Mouse (Mus musculus) hindbrain, embryonic 14.5 days (tissue): ENCODE measurements around the gene Tmem54. TPM values are rescaled to one million over a fixed set of nuclear protein-coding genes. Genes with fewer than 3 reads are reported as not detected.

Experiments used
- ATAC-seq: fragments of 200-750 bp; cut with Nextera tagmentation; 2 replicates; pipeline ENCODE4 v1.8.0; 2017; ENCODE audit warnings: moderate number of reproducible peaks, mild to moderate bottlenecking, moderate TSS enrichment, moderate library complexity; ENCODE audit not compliant: low FRiP score
- DNase-seq: peaks from one replicate; pipeline ENCODE4 v3.0.0-alpha.2; 2015; ENCODE audit warnings: low spot score
- H3K27ac ChIP-seq: fragments of 300-500 bp; sonication (generic); 2 replicates; pipeline ENCODE4 v1.5.1; 2014; ENCODE audit warnings: mild to moderate bottlenecking, moderate library complexity
- H3K27me3 ChIP-seq: fragments of 300-500 bp; sonication (generic); 2 replicates; pipeline ENCODE4 v1.6.1; 2014; ENCODE audit warnings: mild to moderate bottlenecking, low read length, mixed read lengths; ENCODE audit not compliant: control insufficient read depth, insufficient read depth
- H3K36me3 ChIP-seq: fragments of 300-500 bp; sonication (generic); replicated peaks from 2 replicates; pipeline ENCODE4 v1.6.1; 2014; ENCODE audit not compliant: control insufficient read depth, insufficient read depth
- H3K4me1 ChIP-seq: fragments of 300-500 bp; sonication (generic); replicated peaks from 2 replicates; pipeline ENCODE4 v1.6.1; 2014; ENCODE audit warnings: antibody characterized with exemption, low read length, mixed read lengths; ENCODE audit not compliant: control insufficient read depth, insufficient read depth
- H3K4me2 ChIP-seq: fragments of 300-500 bp; sonication (generic); replicated peaks from 2 replicates; pipeline ENCODE4 v1.6.1; 2014; ENCODE audit warnings: mild to moderate bottlenecking, moderate library complexity
- H3K4me3 ChIP-seq: fragments of 300-500 bp; sonication (generic); replicated peaks from 2 replicates; pipeline ENCODE4 v1.5.1; 2014; ENCODE audit warnings: mild to moderate bottlenecking, low read length
- H3K9ac ChIP-seq: fragments of 300-500 bp; sonication (generic); 2 replicates; pipeline ENCODE4 v1.6.1; 2014
- H3K9me3 ChIP-seq: fragments of 300-500 bp; sonication (generic); 2 replicates; pipeline ENCODE4 v1.6.1; 2016; ENCODE audit warnings: low read length; ENCODE audit not compliant: control insufficient read depth
- WGBS: fragments of 180-500 bp; shearing (Covaris S2); extraction: QIAGEN DNeasy Blood & Tissue Kit; methylation state at CpG from one replicate; pipeline ENCODE4 v1.1.7; 2014; 5-methylcytosine and 5-hydroxymethylcytosine counted together
- polyA plus RNA-seq: library from polyadenylated mRNA; unstranded; fragments of >200 nt; fragmentation: Nextera tagmentation; extraction: Ambion mirVana; gene quantifications from 2 replicates; pipeline ENCODE4 v1.2.1, GENCODE M21; 2014

Tmem54 gene
- polyA plus RNA-seq, 1 experiment from 2014 or later = not detected

- Histone ChIP-seq H3K27ac (no peak overlapping the region), H3K9me3 (no peaks in the 10 kb centered on the region), H3K4me1 (peaks cover 19% of the 10 kb centered on the region; the same call in 1 of the 2 replicates), H3K27me3 (peaks cover 10% of the 10 kb centered on the region), H3K9ac (peak overlapping the region; percentile 18; the same call in 1 of the 2 replicates), H3K4me2 (peak overlapping the region; percentile 20; the same call in 1 of the 2 replicates), H3K4me3 (no peak overlapping the region), H3K36me3 (no peaks in the 10 kb centered on the region)
- WGBS = 8% methylated on average over 15 of the region's 15 CpGs
- DNase-seq = peak; percentile 85
- ATAC-seq = no peak
Measured at GRCm38 (mm10) chr4:129134799-129135585, 29.6 kb downstream of the Tmem54 start.

DNA sequence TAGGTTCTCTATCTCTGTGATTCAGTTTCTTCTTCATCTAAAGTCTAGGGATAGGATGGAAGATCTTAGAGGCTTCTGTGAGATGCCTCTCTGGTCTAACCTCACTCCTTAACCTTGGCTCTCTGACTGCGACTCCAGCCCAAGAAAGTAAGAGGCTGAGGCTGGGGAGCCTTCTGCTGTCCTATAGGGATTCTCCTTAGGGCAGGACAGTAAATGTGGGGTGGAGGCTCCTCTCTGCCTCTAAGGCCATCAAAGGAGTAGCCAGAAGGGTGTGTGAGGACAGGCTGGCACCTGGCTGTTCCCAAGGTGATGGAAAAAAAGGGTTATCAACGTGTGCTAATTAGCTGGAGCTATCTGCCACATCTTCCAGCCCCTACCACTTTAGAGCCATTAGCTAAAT is 30.3 kb downstream of the Tmem54 start:
- Histone ChIP-seq H3K27ac (no peak overlapping the region), H3K36me3 (no peaks in the 10 kb centered on the region), H3K4me2 (no peak overlapping the region), H3K27me3 (peaks cover 10% of the 10 kb centered on the region), H3K4me3 (no peak overlapping the region), H3K4me1 (peaks cover 13% of the 10 kb centered on the region; the same call in 1 of the 2 replicates), H3K9me3 (no peaks in the 10 kb centered on the region), H3K9ac (no peak overlapping the region)
- 54% methylated on average over 2 of the region's 2 CpGs for WGBS
- ATAC-seq = no peak
- DNase-seq = no peak

DNA sequence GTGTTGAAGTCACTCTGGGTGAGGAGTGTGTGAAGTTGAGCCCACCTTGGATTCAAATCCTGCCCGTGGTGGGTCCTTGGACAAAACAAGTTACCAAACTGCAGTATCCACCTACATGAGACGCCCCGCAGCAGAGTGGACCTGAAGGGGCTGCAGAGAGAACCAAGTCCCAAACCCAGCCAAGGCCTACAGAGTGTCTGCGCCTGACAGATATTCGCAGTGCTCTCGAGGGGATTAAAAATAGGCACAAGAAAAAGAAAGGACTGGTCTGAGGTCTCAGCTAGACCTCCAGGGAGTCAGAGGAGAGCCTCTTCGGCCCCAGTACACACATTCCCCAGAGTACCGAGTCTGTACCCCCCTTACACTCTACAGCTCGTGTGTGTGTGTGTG is 30.8 kb downstream of the Tmem54 start:
- no peak for ATAC-seq
- no peak for DNase-seq
- Histone ChIP-seq H3K4me2 (peak overlapping the region; percentile 90), H3K9ac (peak overlapping the region; percentile 81), H3K27me3 (peaks cover 10% of the 10 kb centered on the region), H3K9me3 (no peaks in the 10 kb centered on the region), H3K4me1 (0 out of 2 replicates have a peak, but pooled peaks cover 12% of the 10 kb centered on the region), H3K4me3 (peak overlapping the region; percentile 57), H3K36me3 (no peaks in the 10 kb centered on the region), H3K27ac (no peak overlapping the region)
- 31% methylated on average over 9 of the region's 9 CpGs for WGBS

GRCm38 (mm10) chr4:129136579-129137391 is 31.4 kb downstream of the Tmem54 start, which contains the start of gene Fndc5:
Gene Fndc5 (plus strand): TSS chr4:129136999.
- Histone ChIP-seq H3K36me3 (no peaks in the 10 kb centered on the region), H3K4me3 (peak within 1 kb of the TSS; percentile 57), H3K27ac (no peak within 1 kb of the TSS), H3K9me3 (no peaks in the 10 kb centered on the region), H3K4me1 (peaks cover 17% of the 10 kb centered on the region; the same call in 1 of the 2 replicates), H3K4me2 (peak within 1 kb of the TSS; percentile 90), H3K9ac (peak within 1 kb of the TSS; percentile 81), H3K27me3 (peaks cover 10% of the 10 kb centered on the region)
- 1% methylated on average over 31 of the region's 80 CpGs for WGBS
- ATAC-seq (peak; percentile 44; the same call in 1 of the 2 replicates), DNase-seq (no peak)

- H3K36me3 ChIP-seq = no peaks in the 10 kb centered on the region
- no peak for ATAC-seq
- H3K9ac ChIP-seq = peak overlapping the region; percentile 81
- DNase-seq = no peak
- H3K27me3 ChIP-seq = peaks cover 10% of the 10 kb centered on the region
- 44% methylated on average over 14 of the region's 14 CpGs for WGBS
- H3K9me3 ChIP-seq = no peaks in the 10 kb centered on the region
- peaks cover 19% of the 10 kb centered on the region; the same call in 1 of the 2 replicates for H3K4me1 ChIP-seq
- H3K4me3 ChIP-seq = peak overlapping the region; percentile 57
- peak overlapping the region; percentile 90 for H3K4me2 ChIP-seq
- H3K27ac ChIP-seq = no peak overlapping the region
Measured at GRCm38 (mm10) chr4:129137392-129138321, 32.3 kb downstream of the Tmem54 start.

DNA sequence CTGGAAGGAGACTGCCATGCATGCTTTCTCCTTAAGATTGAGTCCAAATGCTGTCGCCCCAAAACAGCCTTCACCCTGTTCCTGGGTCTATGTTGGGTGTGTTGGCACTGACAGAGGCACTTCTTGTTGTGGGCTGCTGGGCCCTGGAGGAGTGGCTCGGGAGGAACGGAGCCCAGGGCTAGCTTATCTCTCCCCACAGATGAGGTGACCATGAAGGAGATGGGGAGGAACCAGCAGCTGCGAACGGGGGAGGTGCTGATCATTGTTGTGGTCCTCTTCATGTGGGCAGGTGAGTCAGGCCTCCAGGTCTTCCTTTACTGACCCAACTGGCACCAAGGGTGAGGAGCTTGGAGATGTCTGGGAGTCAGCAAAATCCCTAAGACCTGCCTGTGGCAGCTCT is 34.3 kb downstream of the Tmem54 start:
- Histone ChIP-seq H3K4me2 (no peak overlapping the region), H3K27ac (no peak overlapping the region), H3K27me3 (peaks cover 10% of the 10 kb centered on the region), H3K36me3 (no peaks in the 10 kb centered on the region), H3K9me3 (no peaks in the 10 kb centered on the region), H3K9ac (no peak overlapping the region), H3K4me3 (no peak overlapping the region), H3K4me1 (peaks cover 24% of the 10 kb centered on the region)
- DNase-seq = no peak
- ATAC-seq = no peak
- 88% methylated on average over 5 of the region's 5 CpGs for WGBS

GRCm38 (mm10) chr4:129140808-129141207 is 35.5 kb downstream of the Tmem54 start:
- no peak overlapping the region for H3K4me3 ChIP-seq
- H3K4me1 ChIP-seq = peaks cover 31% of the 10 kb centered on the region
- 86% methylated on average over 4 of the region's 4 CpGs for WGBS
- no peak overlapping the region for H3K27ac ChIP-seq
- H3K4me2 ChIP-seq = no peak overlapping the region
- no peak overlapping the region for H3K9ac ChIP-seq
- no peaks in the 10 kb centered on the region for H3K36me3 ChIP-seq
- H3K9me3 ChIP-seq = no peaks in the 10 kb centered on the region
- peaks cover 10% of the 10 kb centered on the region for H3K27me3 ChIP-seq
- ATAC-seq = no peak
- DNase-seq = no peak

- DNase-seq (no peak), ATAC-seq (no peak)
- peaks cover 10% of the 10 kb centered on the region for H3K27me3 ChIP-seq
- H3K9ac ChIP-seq = no peak overlapping the region
- no peak overlapping the region for H3K27ac ChIP-seq
- H3K4me2 ChIP-seq = no peak overlapping the region
- peaks cover 31% of the 10 kb centered on the region for H3K4me1 ChIP-seq
- H3K4me3 ChIP-seq = no peak overlapping the region
- 69% methylated on average over 17 of the region's 17 CpGs for WGBS
- no peaks in the 10 kb centered on the region for H3K36me3 ChIP-seq
- H3K9me3 ChIP-seq = no peaks in the 10 kb centered on the region
Measured at GRCm38 (mm10) chr4:129141560-129142438, 36.5 kb downstream of the Tmem54 start.
